Mouse (Mus musculus): ENCODE results near the gene Pbx3.

The Pbx3 gene

DNA sequence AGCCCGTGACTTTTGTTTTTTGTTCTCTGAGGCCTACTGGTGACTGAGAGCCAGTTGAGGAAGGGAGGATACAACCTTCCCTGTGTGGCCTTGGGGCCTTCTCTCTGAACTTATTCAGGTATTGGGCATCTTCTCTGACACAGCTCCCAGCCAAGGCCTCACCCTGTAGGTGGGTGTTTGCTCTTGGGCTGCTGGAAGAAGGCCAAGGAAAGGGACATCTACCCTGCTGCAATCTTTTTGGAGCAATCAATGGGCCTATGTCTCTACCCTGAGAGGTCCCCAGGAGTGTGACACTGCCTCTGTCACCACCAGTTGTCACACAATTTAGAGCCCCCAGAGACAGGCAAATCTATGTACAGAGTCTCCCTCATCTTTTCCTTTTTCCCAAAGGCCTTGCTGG is 226.5 kb downstream of the Pbx3 start:
- no peak for DNase-seq (ENCODE audit: low spot score)

DNA sequence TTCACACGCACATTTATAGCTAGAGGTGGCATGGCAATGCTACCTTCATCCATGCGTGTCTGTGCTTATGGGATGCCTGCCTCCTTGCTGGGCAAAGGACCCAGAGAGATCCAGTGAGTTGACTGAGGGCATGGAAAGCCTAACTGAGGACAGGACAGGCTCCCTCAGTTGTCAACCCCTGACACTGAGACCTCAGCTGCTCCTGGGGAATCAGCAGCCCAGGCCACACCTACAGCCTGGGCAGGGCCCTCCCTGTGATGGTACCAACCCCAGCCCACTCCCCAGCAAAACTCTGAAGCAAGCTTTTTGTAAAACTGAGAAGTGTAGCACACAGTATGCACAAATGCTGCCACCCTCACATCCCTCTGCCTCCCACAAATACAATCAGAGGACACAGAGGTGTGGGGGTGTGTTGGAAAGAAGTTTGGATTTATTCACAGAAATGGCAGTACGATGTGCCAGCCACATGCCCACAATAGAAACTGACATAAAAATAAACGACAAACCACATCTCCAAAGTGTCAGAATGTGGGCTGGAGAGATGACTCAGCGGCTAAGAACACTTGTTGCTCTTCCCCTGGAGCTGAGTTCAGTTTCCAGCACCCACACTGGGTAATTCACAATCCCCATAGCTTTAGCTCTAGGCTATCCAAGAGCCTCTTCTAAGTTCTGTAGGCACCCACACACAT is 233.3 kb downstream of the Pbx3 start:
- DNase-seq (ENCODE audit: low spot score): no peak

DNA sequence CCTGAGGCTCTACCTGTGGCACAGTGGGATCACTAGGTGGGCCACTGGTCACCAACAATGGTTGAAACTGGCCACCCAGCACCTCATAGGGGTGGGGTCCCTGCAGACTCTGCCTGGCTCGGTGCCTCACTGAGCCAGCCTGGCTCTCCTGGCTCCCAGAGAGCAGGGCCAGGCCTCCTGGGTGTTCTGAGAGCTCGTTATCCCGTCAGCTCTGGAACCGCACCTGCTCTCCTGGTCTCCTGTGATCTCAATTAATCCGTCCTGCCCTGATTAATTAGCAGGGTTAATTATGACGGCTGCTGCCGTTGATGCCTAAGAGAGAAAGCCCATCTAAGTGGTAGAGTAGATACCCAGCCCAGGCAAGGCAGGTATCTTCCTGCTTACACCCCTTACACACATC is 237.6 kb downstream of the Pbx3 start:
- no peak for DNase-seq (ENCODE audit: low spot score)

DNA sequence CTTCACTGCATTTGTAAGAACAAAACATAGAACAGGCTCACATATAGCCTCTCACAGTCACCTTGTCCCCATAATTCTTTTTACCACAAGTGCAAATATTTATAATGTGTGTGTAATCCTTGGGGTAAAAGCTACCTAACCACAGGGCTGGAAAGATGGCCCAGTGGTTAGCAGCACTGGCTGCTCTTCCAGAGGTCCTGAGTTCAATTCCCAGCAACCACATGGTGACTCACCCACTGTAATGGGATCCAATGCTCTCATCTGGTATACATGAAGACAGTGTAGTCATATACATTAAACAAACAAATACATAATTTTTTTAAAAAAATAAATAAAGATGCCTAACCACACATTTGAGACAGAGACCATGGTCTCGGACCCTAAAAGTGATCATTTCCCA is 240.2 kb downstream of the Pbx3 start:
- no peak for DNase-seq (ENCODE audit: low spot score)

DNA sequence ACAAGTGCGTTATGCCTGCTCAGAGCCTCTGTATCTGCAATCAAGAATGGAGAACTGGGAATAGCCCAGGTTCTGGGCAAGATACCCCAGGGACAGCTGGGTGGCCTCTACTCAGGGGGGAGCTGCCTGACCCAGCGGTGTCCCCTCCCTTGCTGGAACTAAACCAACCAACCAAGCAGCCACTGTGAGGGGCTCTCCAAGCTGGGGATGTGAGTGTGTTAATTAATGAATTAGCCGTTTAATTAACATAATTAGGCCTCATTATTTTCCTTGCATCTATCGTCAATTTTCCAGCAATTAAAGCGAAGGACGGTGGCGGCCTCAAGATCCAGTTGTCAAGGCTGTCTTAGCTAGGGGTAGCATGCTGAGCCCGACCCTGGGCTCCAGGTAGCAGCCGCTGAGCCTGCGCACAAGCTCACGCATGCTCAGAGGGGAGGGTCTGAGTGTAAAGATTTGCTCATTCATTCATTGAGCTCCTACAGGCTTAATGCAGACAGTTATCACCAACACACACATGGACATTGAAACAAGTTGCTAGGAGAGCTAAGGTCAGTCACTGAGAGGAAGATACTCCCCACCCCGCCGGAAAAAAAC is 243.2 kb downstream of the Pbx3 start:
- DNase-seq (ENCODE audit: low spot score): no peak

DNA sequence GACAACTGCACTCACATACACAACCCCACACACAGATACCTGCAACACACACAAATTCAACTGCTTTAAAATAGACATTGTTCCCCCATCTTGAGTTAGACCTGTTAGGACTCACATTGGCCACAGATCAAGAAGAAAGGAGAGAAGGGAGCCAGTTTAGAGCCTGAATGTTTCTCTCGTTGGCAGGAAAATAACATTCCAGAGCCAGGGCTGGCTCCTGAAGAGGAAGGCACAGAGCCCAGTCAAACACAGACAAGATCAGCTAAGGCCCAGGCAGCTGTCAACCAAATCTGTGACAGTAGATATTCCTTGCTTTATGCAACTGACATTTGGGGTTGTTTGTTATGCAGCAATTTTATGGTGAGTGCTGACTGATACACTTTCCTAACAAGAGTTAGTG is 245.1 kb downstream of the Pbx3 start:
- DNase-seq (ENCODE audit: low spot score): no peak

DNA sequence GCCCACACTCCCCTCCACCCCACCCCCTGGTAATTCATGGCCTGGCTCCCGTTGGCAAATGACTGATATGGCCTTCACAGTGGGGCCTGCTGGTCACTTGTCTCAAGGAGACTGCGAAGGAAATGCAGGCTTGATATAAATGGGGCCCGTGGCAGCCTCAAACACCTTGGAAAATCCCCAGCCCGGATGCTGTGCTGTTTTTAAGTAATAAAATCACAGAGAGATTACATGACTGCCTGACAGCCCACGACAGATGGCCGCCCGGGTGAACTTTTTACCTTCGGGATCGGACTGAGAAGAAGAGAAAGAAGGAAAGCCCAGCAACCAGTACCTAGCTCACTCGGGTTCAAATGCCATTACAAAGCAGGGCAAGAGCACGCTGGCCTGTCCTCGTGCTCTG is 249.0 kb downstream of the Pbx3 start:
- DNase-seq (ENCODE audit: low spot score): no peak

Data from spleen, adult 12 weeks (tissue).